Mouse (Mus musculus): ENCODE results near the gene Lrit2. TPM values are rescaled to one million over a fixed set of nuclear protein-coding genes. Genes with fewer than 3 reads are reported as not detected.
A peak's percentile ranks its signal among the peaks of the same experiment; 100 is the strongest.

Lrit2 gene
- polyA plus RNA-seq, 1 experiment from 2014 or later, result not detected

DNA sequence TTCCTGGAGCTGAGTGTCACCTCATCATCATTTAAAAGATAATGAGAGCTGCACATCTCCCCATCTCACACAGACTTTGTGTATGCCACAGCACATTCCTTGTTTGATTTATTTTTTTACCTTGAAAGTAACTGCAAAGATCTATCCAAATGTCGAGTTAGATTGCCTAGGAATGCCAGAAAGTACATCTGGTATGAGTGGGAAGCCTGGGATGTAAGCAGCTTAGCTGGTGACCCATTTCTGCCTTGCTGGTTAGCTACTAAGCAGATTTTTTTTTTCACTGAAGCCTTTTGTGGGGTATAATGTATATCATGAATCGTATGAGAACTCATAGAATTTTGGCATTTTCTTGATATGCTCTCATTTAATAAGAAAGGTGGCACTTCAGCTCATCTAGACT lies 1.1 kb upstream of the Lrit2 start:
- Histone ChIP-seq H3K27me3 (replicated peaks; ENCODE audit: control insufficient read depth, insufficient read depth, low read length) (no peaks in the 10 kb centered on the region), H3K9ac (ENCODE audit: low read length) (no peak overlapping the region), H3K27ac (ENCODE audit: low read depth, low read length) (no peak overlapping the region), H3K36me3 (ENCODE audit: control insufficient read depth, insufficient read depth, low read length) (no peaks in the 10 kb centered on the region), H3K4me2 (ENCODE audit: low read length) (no peak overlapping the region), H3K4me3 (ENCODE audit: low read depth, low read length) (no peak overlapping the region), H3K9me3 (replicated peaks; ENCODE audit: control insufficient read depth, low read length) (no peaks in the 10 kb centered on the region), H3K4me1 (ENCODE audit: control insufficient read depth, insufficient read depth, low read length) (no peaks in the 10 kb centered on the region)
- ATAC-seq (no peak), DNase-seq (ENCODE audit: low spot score) (no peak)
- 67% methylated on average over 2 of the region's 2 CpGs for WGBS

DNA sequence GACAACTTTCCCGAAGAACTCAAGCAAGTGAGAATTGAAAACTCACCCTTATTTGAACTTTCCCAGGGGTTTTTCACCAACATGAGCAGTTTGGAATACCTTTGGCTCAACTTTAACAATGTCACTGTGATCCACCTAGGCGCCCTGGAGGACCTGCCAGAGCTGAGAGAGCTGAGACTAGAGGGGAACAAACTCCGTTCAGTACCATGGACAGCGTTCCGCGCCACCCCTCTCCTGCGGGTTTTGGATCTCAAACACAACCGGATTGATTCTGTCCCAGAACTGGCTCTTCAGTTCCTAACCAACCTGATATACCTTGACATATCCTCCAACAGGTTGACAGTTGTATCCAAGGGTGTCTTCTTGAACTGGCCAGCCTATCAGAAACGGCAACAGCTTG lies 787 bp downstream of the Lrit2 start:
- no peaks in the 10 kb centered on the region for H3K27me3 ChIP-seq (replicated peaks; ENCODE audit: control insufficient read depth, insufficient read depth, low read length)
- ATAC-seq (no peak), DNase-seq (ENCODE audit: low spot score) (peak; percentile 44)
- H3K27ac ChIP-seq (ENCODE audit: low read depth, low read length), result no peak overlapping the region
- no peaks in the 10 kb centered on the region for H3K9me3 ChIP-seq (replicated peaks; ENCODE audit: control insufficient read depth, low read length)
- no peak overlapping the region for H3K9ac ChIP-seq (ENCODE audit: low read length)
- H3K4me3 ChIP-seq (ENCODE audit: low read depth, low read length), result no peak overlapping the region
- H3K4me1 ChIP-seq (ENCODE audit: control insufficient read depth, insufficient read depth, low read length), result no peaks in the 10 kb centered on the region
- H3K4me2 ChIP-seq (ENCODE audit: low read length), result no peak overlapping the region
- H3K36me3 ChIP-seq (ENCODE audit: control insufficient read depth, insufficient read depth, low read length), result no peaks in the 10 kb centered on the region
- WGBS, result 21% methylated on average over 9 of the region's 9 CpGs

DNA sequence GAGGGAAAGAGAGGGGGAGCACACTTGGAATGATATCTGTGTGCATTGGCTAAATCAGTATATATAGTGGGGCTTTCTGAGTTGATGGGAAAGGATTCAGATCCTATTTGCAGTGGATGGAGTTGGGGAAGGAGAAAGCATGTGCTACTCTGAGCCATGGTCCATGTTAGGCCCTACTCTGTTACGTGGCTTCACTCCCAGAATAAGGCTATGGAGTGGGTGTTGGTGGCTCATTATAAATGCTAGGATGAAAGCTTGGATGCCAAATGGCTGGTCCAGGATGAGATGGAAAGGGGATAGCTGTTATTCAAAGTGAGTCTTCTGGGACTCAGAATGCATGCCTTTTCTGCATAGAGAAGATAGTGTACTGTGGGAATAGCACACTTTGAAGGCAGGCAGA lies 13.0 kb downstream of the Lrit2 start:
- H3K9me3 ChIP-seq (replicated peaks; ENCODE audit: control insufficient read depth, low read length), result no peaks in the 10 kb centered on the region
- 85% methylated on average over 1 of the region's 1 CpGs for WGBS
- no peak overlapping the region for H3K27ac ChIP-seq (ENCODE audit: low read depth, low read length)
- no peak for DNase-seq (ENCODE audit: low spot score)
- H3K9ac ChIP-seq (ENCODE audit: low read length), result no peak overlapping the region
- H3K4me2 ChIP-seq (ENCODE audit: low read length), result no peak overlapping the region
- no peak overlapping the region for H3K4me3 ChIP-seq (ENCODE audit: low read depth, low read length)
- no peaks in the 10 kb centered on the region for H3K4me1 ChIP-seq (ENCODE audit: control insufficient read depth, insufficient read depth, low read length)
- H3K27me3 ChIP-seq (replicated peaks; ENCODE audit: control insufficient read depth, insufficient read depth, low read length), result no peaks in the 10 kb centered on the region
- H3K36me3 ChIP-seq (ENCODE audit: control insufficient read depth, insufficient read depth, low read length), result no peaks in the 10 kb centered on the region
- no peak for ATAC-seq

DNA sequence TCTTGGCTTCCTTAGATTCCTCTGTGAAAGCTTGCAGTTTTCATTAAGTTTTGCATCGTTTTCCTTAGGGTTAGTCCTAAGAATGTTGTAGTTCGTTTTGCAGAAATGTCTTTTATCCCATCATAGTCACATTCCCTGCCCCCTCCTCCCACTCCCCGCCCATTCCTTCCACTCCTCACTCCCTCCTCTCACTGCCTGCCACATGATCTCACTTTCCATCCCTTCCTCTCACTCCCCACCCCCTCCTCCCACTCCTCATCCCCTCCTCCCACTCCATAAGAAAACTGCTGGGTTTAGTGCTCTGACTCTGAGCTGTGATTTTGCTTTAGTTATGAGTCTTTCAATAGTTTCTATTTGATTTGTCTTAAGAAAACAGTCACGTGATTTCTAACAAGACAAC lies 16.0 kb downstream of the Lrit2 start:
- Histone ChIP-seq H3K4me3 (ENCODE audit: low read depth, low read length) (no peak overlapping the region), H3K4me1 (ENCODE audit: control insufficient read depth, insufficient read depth, low read length) (no peaks in the 10 kb centered on the region), H3K9me3 (replicated peaks; ENCODE audit: control insufficient read depth, low read length) (no peaks in the 10 kb centered on the region), H3K27me3 (replicated peaks; ENCODE audit: control insufficient read depth, insufficient read depth, low read length) (no peaks in the 10 kb centered on the region), H3K9ac (ENCODE audit: low read length) (no peak overlapping the region), H3K4me2 (ENCODE audit: low read length) (no peak overlapping the region), H3K27ac (ENCODE audit: low read depth, low read length) (no peak overlapping the region), H3K36me3 (ENCODE audit: control insufficient read depth, insufficient read depth, low read length) (no peaks in the 10 kb centered on the region)
- ATAC-seq (no peak), DNase-seq (ENCODE audit: low spot score) (no peak)
- WGBS, result 13% methylated on average over 4 of the region's 4 CpGs

DNA sequence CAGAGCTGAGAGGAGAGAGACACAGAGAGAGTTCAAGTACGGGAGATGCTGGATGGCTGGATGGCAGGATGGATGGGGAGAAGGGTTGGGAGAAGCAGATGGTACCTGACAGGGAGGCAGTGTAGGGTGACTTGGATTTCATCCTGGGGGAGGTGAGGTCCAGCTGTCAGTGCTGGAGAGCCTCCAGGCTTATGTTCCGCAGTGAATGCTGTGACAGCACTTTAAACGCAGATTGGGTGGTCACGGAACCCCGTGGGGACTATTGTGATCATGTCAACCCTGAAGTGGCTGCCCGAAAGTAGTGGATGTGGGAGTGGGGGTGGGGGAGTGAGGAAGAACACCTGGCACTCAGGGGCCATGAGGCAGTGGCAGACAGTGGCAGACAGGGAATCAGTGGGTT lies 26.7 kb downstream of the Lrit2 start:
- no peaks in the 10 kb centered on the region for H3K27me3 ChIP-seq (replicated peaks; ENCODE audit: control insufficient read depth, insufficient read depth, low read length)
- no peaks in the 10 kb centered on the region; the same call in 1 of the 2 replicates for H3K4me1 ChIP-seq (ENCODE audit: control insufficient read depth, insufficient read depth, low read length)
- no peak for DNase-seq (ENCODE audit: low spot score)
- no peaks in the 10 kb centered on the region for H3K9me3 ChIP-seq (replicated peaks; ENCODE audit: control insufficient read depth, low read length)
- H3K9ac ChIP-seq (ENCODE audit: low read length), result no peak overlapping the region
- H3K36me3 ChIP-seq (ENCODE audit: control insufficient read depth, insufficient read depth, low read length), result no peaks in the 10 kb centered on the region
- no peak overlapping the region for H3K27ac ChIP-seq (ENCODE audit: low read depth, low read length)
- H3K4me2 ChIP-seq (ENCODE audit: low read length), result no peak overlapping the region
- no peak overlapping the region for H3K4me3 ChIP-seq (ENCODE audit: low read depth, low read length)
- 50% methylated on average over 6 of the region's 6 CpGs for WGBS
- ATAC-seq, result no peak

DNA sequence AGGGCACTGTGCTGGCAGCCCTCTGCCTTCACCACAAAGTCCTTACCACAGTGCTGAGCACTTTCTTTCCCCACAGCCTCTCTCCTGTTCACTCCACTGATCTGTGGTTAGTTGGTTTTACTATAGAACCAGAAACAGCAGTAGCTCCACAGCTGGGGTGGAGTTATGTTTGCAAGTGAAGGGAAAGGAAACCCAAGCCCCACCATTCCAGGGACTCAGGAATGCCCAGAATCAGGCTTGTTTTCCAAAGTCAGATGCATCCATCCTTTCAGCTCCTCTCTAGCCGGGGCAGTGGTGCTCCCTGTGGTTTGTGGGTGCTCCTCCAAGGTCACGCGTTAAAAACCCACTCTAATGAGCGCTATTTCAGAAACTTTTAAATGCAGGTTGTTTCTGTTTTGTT lies 27.8 kb downstream of the Lrit2 start:
- Histone ChIP-seq H3K9me3 (replicated peaks; ENCODE audit: control insufficient read depth, low read length) (no peaks in the 10 kb centered on the region), H3K9ac (ENCODE audit: low read length) (no peak overlapping the region), H3K36me3 (ENCODE audit: control insufficient read depth, insufficient read depth, low read length) (no peaks in the 10 kb centered on the region), H3K27ac (ENCODE audit: low read depth, low read length) (no peak overlapping the region), H3K27me3 (replicated peaks; ENCODE audit: control insufficient read depth, insufficient read depth, low read length) (no peaks in the 10 kb centered on the region), H3K4me1 (ENCODE audit: control insufficient read depth, insufficient read depth, low read length) (no peaks in the 10 kb centered on the region; the same call in 1 of the 2 replicates), H3K4me3 (ENCODE audit: low read depth, low read length) (no peak overlapping the region), H3K4me2 (ENCODE audit: low read length) (no peak overlapping the region)
- WGBS, result 81% methylated on average over 4 of the region's 4 CpGs
- no peak for ATAC-seq
- DNase-seq (ENCODE audit: low spot score), result no peak

DNA sequence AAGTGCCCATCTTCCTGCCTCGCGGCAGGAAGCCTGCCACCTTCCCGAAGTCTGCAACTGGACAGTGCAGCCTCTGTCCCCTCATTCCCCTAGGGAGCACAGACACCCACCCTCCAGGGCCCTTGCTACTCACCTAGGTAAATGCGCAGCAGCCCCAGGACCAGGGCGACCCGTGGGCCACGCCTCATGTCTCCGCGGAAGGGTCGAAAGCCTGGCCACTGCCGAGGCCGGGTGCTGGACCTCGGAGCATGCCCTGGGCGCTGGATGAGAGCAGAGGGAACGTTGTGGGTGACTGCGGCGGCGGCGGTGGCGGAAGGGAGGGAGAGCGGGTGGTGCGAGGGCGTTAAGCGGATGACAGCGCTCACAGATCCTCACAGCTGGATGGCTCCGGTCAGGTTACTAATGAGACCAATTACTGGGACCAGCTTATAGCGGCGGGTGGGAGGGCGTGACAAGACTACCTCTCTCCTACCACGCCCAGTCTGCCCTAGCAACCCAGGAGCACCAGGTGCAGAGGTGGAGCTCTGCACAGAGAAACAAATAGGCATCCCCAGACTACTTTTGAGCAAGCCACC lies 30.3 kb downstream of the Lrit2 start, which contains the start of gene Cdhr1:
Gene Cdhr1 (minus strand): TSS at position 392 of the 575 bp plus-strand sequence.
- Histone ChIP-seq H3K27ac (ENCODE audit: low read depth, low read length) (no peak within 1 kb of the TSS), H3K9ac (ENCODE audit: low read length) (peak within 1 kb of the TSS; percentile 61), H3K4me2 (ENCODE audit: low read length) (peak within 1 kb of the TSS; percentile 75), H3K9me3 (replicated peaks; ENCODE audit: control insufficient read depth, low read length) (no peaks in the 10 kb centered on the region), H3K4me3 (ENCODE audit: low read depth, low read length) (peak within 1 kb of the TSS; percentile 34), H3K36me3 (ENCODE audit: control insufficient read depth, insufficient read depth, low read length) (no peaks in the 10 kb centered on the region), H3K4me1 (ENCODE audit: control insufficient read depth, insufficient read depth, low read length) (no peaks in the 10 kb centered on the region; the same call in 1 of the 2 replicates), H3K27me3 (replicated peaks; ENCODE audit: control insufficient read depth, insufficient read depth, low read length) (no peaks in the 10 kb centered on the region)
- WGBS, result 0% methylated on average over 30 of the region's 30 CpGs
- DNase-seq (ENCODE audit: low spot score), result peak; percentile 59
- ATAC-seq, result peak; percentile 76

DNA sequence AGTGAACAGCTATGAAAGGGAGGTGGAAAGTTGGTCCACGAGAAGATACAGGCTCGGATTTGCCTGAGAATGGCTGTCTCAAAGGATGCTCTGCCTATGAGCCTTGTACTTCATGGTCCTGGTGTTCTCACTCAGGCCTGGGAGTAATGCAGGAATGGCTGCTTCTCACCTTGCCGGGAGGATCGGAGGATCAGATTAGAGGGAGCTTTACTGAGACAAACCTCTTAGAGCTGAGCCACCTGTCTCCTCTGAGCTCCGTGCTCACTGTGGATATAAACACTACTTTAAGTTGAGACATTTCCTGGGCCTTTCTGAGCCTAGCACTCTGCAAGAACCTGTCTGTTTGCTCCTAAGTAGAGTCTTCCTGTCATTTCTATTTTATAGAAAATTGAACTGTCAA lies 33.8 kb downstream of the Lrit2 start:
- Histone ChIP-seq H3K27me3 (replicated peaks; ENCODE audit: control insufficient read depth, insufficient read depth, low read length) (no peaks in the 10 kb centered on the region), H3K4me2 (ENCODE audit: low read length) (no peak overlapping the region), H3K27ac (ENCODE audit: low read depth, low read length) (no peak overlapping the region), H3K9ac (ENCODE audit: low read length) (no peak overlapping the region), H3K36me3 (ENCODE audit: control insufficient read depth, insufficient read depth, low read length) (no peaks in the 10 kb centered on the region), H3K9me3 (replicated peaks; ENCODE audit: control insufficient read depth, low read length) (no peaks in the 10 kb centered on the region), H3K4me1 (ENCODE audit: control insufficient read depth, insufficient read depth, low read length) (no peaks in the 10 kb centered on the region; the same call in 1 of the 2 replicates), H3K4me3 (ENCODE audit: low read depth, low read length) (no peak overlapping the region)
- DNase-seq (ENCODE audit: low spot score), result no peak
- 79% methylated on average over 5 of the region's 5 CpGs for WGBS
- ATAC-seq, result no peak

DNA sequence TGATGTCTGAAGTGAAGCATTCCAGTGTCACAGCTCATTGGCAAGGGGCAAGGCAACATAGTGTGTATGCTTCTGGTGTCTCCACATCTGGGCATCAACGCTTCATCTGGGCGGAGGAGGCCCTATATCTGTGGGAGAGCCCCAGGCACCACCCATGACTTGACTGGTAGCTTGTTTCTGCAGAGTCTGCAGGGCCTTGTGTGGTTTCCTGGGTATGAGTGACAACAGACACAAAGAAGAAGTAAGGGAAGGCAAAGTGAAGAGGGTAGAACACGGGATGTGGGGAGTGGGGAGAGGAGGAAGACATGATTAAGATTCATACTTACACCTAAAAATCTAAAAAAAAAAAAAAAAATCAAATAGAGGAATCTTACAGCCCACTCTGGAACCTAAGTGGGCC lies 34.8 kb downstream of the Lrit2 start:
- no peak overlapping the region for H3K27ac ChIP-seq (ENCODE audit: low read depth, low read length)

More for the DNA sequence above, 34.8 kb downstream of the Lrit2 start:
- DNase-seq (ENCODE audit: low spot score) (no peak), ATAC-seq (no peak)
- 72% methylated on average over 3 of the region's 3 CpGs for WGBS
- no peaks in the 10 kb centered on the region for H3K9me3 ChIP-seq (replicated peaks; ENCODE audit: control insufficient read depth, low read length)
- no peaks in the 10 kb centered on the region for H3K36me3 ChIP-seq (ENCODE audit: control insufficient read depth, insufficient read depth, low read length)
- no peaks in the 10 kb centered on the region; the same call in 1 of the 2 replicates for H3K4me1 ChIP-seq (ENCODE audit: control insufficient read depth, insufficient read depth, low read length)
- no peak overlapping the region for H3K4me3 ChIP-seq (ENCODE audit: low read depth, low read length)
- H3K9ac ChIP-seq (ENCODE audit: low read length), result no peak overlapping the region
- H3K27me3 ChIP-seq (replicated peaks; ENCODE audit: control insufficient read depth, insufficient read depth, low read length), result no peaks in the 10 kb centered on the region
- no peak overlapping the region for H3K4me2 ChIP-seq (ENCODE audit: low read length)
